Mouse (Mus musculus) liver, adult (tissue): ENCODE results near the gene Mrpl46.

ENCODE experiments used
- GATA4 ChIP-seq: IDR thresholded peaks from 2 replicates; pipeline ENCODE4 v1.6.1; 2014; ENCODE audit warnings: mild to moderate bottlenecking, low read length; ENCODE audit not compliant: insufficient replicate concordance

The Mrpl46 gene

DNA sequence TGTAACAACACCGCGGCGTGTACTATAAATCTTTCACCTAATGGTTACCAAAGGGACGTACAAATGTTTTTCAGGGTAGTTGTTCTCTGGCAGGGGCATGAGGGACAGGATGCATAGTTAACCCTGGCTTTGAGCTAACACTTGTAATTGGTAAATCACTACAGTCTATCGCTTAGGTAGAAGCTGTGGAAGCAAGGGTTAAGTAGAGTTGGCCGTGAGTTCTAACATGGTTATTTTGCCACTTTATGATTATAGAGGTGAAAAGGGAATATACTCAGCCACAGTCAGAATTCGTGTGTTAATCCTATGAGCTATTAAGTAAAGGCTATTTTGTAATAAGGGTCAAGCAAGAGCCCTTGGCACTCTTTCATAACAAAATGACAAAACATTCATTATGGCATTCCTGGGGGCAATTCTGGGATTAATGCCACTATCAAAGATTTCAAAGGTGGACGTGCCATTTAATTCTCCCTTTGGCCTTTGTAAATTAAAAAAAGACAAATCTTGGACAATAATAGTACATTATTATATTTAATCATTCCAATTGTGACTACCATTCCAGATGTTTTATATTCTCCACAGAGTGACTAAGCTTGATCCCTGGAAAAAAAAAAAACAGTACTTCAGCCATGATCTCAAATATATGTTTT, 43.9 kb downstream of the Mrpl46 start:
- TF ChIP-seq GATA4 = no peak

- TF ChIP-seq GATA4 = no peak
Measured at GRCm38 (mm10) chr7:78737614-78738210, 45.6 kb downstream of the Mrpl46 start, which contains the start of gene Ntrk3. TSS of gene Ntrk3 (minus strand) at chr7:78738012.

GRCm38 (mm10) chr7:78737196-78737595, 46.1 kb downstream of the Mrpl46 start:
- no peak for TF ChIP-seq GATA4

GRCm38 (mm10) chr7:78731391-78731790, 51.9 kb downstream of the Mrpl46 start:
- TF ChIP-seq GATA4 = no peak
